Mouse (Mus musculus) left cerebral cortex, adult 2 months (tissue): ENCODE data around the gene Zcchc8. TPM values are rescaled to one million over a fixed set of nuclear protein-coding genes. Genes with fewer than 3 reads are reported as not detected.

ENCODE experiments used
- DNase-seq, 2 experiments: peaks; one replicate each; pipeline ENCODE4 v3.0.0; 2021 to 2022; ENCODE audit warnings: low spot score in 2 of 2, mixed read lengths in 1 of 2; ENCODE audit errors: extremely low spot score in 1 of 2
- H3K27ac ChIP-seq: fragments of 200-600 bp; 2 replicates; pipeline ENCODE4 v1.8.1; 2022
- H3K4me3 ChIP-seq: fragments of 200-600 bp; 2 replicates; pipeline ENCODE4 v1.8.1; 2022
- CTCF ChIP-seq: fragments of 200-600 bp; IDR thresholded peaks from 2 replicates; pipeline ENCODE4 v1.8.1; 2022; ENCODE audit warnings: antibody characterized with exemption, mild to moderate bottlenecking, moderate library complexity
- intact Hi-C: fragments of 180-260 bp; cut with DNase I; formaldehyde crosslinking; loops from one replicate; pipeline ENCODE4 v1.15.1; 2025
- total RNA-seq, 2 experiments: library from RNA; stranded (reverse); gene quantifications; 2 replicates each; pipeline ENCODE4 v1.2.3; 2021

Zcchc8 gene
- total RNA-seq, 2 experiments from 2014 or later = 40.5 to 47.3 TPM

GRCm38 (mm10) chr5:123661602-123662001, 59.3 kb downstream of the Zcchc8 start:
- intact Hi-C loops = no loop called here
- H3K27ac ChIP-seq = peak overlapping the region; percentile 84
- TF ChIP-seq CTCF = no peak
- no peak for DNase-seq
- H3K4me3 ChIP-seq = no peak overlapping the region

DNA sequence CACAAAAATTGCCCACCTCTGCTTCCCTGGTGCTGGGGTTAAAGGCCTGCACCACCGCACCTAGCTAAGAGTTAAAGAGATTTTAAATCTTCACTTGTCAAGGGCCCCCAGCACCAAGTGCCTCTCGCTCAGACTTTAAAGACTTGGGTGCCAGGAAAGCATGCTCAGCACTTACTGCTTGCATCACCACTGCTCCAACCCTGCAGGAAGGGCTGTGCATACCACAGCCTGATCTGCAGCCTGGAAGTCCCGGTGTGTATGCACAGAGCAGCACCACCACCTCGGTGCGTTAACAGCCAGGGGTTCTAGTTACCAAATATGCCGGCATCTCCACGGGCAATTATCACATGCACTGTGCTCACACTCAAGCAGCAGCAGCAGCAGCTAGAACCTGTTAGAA, 63.2 kb downstream of the Zcchc8 start:
- H3K27ac ChIP-seq = no peak overlapping the region
- H3K4me3 ChIP-seq = no peak overlapping the region
- no peak for TF ChIP-seq CTCF
- DNase-seq = no peak
- intact Hi-C loops = no loop called here

- intact Hi-C loops = no loop called here
- TF ChIP-seq CTCF = no peak
- Histone ChIP-seq H3K4me3 (no peak overlapping the region), H3K27ac (no peak overlapping the region)
- DNase-seq = no peak
These were observed 66.0 kb downstream of the Zcchc8 start for GRCm38 (mm10) chr5:123654937-123655336.

GRCm38 (mm10) chr5:123653287-123653801, 67.6 kb downstream of the Zcchc8 start:
- intact Hi-C loops = no loop called here
- no peak for TF ChIP-seq CTCF

GRCm38 (mm10) chr5:123650825-123651224, 70.1 kb downstream of the Zcchc8 start:
- H3K4me3 ChIP-seq = no peak overlapping the region
- peak; percentile 28 for TF ChIP-seq CTCF
- DNase-seq = no peak
- H3K27ac ChIP-seq = no peak overlapping the region
- intact Hi-C loops = no loop called here

More at GRCm38 (mm10) chr5:123653287-123653801, 67.6 kb downstream of the Zcchc8 start:
- Histone ChIP-seq H3K27ac (no peak overlapping the region), H3K4me3 (no peak overlapping the region)
- DNase-seq = no peak

Other genes with a start within 250 kb of the Zcchc8 start
- gene Lrrc43, start 231.8 kb downstream of the Zcchc8 start, total RNA-seq = under 1 TPM; 0.49 to 0.61 TPM
- gene Il31, start 231.6 kb downstream of the Zcchc8 start, total RNA-seq = not detected
- 1 to 10 TPM in 1 of 2 experiments, under 1 TPM in 1; 0.95 to 1.1 TPM for gene B3gnt4, start 210.6 kb downstream of the Zcchc8 start, total RNA-seq
- gene Diablo, start 196.9 kb downstream of the Zcchc8 start, total RNA-seq = 10 to 100 TPM; 27.9 to 29.0 TPM
- gene Gm49027, start 195.6 kb downstream of the Zcchc8 start, total RNA-seq = 1 to 10 TPM; 7.0 to 7.7 TPM
- gene Vps33a, start 148.1 kb downstream of the Zcchc8 start, total RNA-seq = 100 to 1,000 TPM in 1 of 2 experiments, 10 to 100 TPM in 1; 87.3 to 105 TPM
- 100 to 1,000 TPM; 139 TPM for gene Clip1, start 36.5 kb downstream of the Zcchc8 start, total RNA-seq
- gene Rsrc2, start 28.3 kb upstream of the Zcchc8 start, total RNA-seq = 10 to 100 TPM; 84.2 to 84.8 TPM
- 1 to 10 TPM in 1 of 2 experiments, under 1 TPM in 1; 0.68 to 1.1 TPM for gene Kntc1, start 28.6 kb upstream of the Zcchc8 start, total RNA-seq
- not detected for gene Hcar2, start 144.4 kb upstream of the Zcchc8 start, total RNA-seq
- 1 to 10 TPM; 1.5 TPM for gene Hcar1, start 158.9 kb upstream of the Zcchc8 start, total RNA-seq
- gene Denr, start 186.1 kb upstream of the Zcchc8 start, total RNA-seq = 10 to 100 TPM; 66.0 to 68.7 TPM
- gene Gm43518, start 206.3 kb upstream of the Zcchc8 start, total RNA-seq = 1 to 10 TPM in 1 of 2 experiments, under 1 TPM in 1; 0.63 to 1.1 TPM
- 1 to 10 TPM; 2.9 to 4.1 TPM for gene Ccdc62, start 209.6 kb upstream of the Zcchc8 start, total RNA-seq